Mouse (Mus musculus): ENCODE measurements around the gene Igfbp1.

The Igfbp1 gene

GRCm38 (mm10) chr11:7197491-7197941 lies at the start of gene Igfbp1:
Gene Igfbp1, plus strand, starts transcription at chr11:7197782.
- DNase-seq (ENCODE audit: low spot score), result no peak

GRCm38 (mm10) chr11:7147945-7148344 lies 49.6 kb upstream of the Igfbp1 start:
- no peak for DNase-seq (ENCODE audit: low spot score)

- no peak for DNase-seq (ENCODE audit: low spot score)
Observed at GRCm38 (mm10) chr11:7149471-7149870, 48.1 kb upstream of the Igfbp1 start.

- no peak for DNase-seq (ENCODE audit: low spot score)
Observed at GRCm38 (mm10) chr11:7150511-7150910, 47.1 kb upstream of the Igfbp1 start.

- DNase-seq (ENCODE audit: low spot score), result no peak
Observed at GRCm38 (mm10) chr11:7152371-7152770, 45.2 kb upstream of the Igfbp1 start.

- no peak for DNase-seq (ENCODE audit: low spot score)
Observed at GRCm38 (mm10) chr11:7153081-7153480, 44.5 kb upstream of the Igfbp1 start.

GRCm38 (mm10) chr11:7156427-7156826 lies 41.2 kb upstream of the Igfbp1 start:
- DNase-seq (ENCODE audit: low spot score), result no peak

GRCm38 (mm10) chr11:7158196-7158595 lies 39.4 kb upstream of the Igfbp1 start:
- DNase-seq (ENCODE audit: low spot score), result no peak

- no peak for DNase-seq (ENCODE audit: low spot score)
Observed at GRCm38 (mm10) chr11:7160146-7160545, 37.4 kb upstream of the Igfbp1 start.

- DNase-seq (ENCODE audit: low spot score), result no peak
Observed at GRCm38 (mm10) chr11:7160637-7161101, 36.9 kb upstream of the Igfbp1 start.

- DNase-seq (ENCODE audit: low spot score), result peak; percentile 38
Observed at GRCm38 (mm10) chr11:7161502-7162174, 35.9 kb upstream of the Igfbp1 start.

- no peak for DNase-seq (ENCODE audit: low spot score)
Observed at GRCm38 (mm10) chr11:7164416-7164815, 33.2 kb upstream of the Igfbp1 start.

- no peak for DNase-seq (ENCODE audit: low spot score)
Observed at GRCm38 (mm10) chr11:7169645-7170044, 27.9 kb upstream of the Igfbp1 start.

GRCm38 (mm10) chr11:7173664-7174063 lies 23.9 kb upstream of the Igfbp1 start:
- no peak for DNase-seq (ENCODE audit: low spot score)

- DNase-seq (ENCODE audit: low spot score), result no peak
Observed at GRCm38 (mm10) chr11:7178724-7179123, 18.9 kb upstream of the Igfbp1 start.

GRCm38 (mm10) chr11:7179276-7179675 lies 18.3 kb upstream of the Igfbp1 start:
- DNase-seq (ENCODE audit: low spot score), result no peak

- DNase-seq (ENCODE audit: low spot score), result no peak
Observed at GRCm38 (mm10) chr11:7182409-7183042, 15.1 kb upstream of the Igfbp1 start.

- no peak for DNase-seq (ENCODE audit: low spot score)
Observed at GRCm38 (mm10) chr11:7184420-7184819, 13.2 kb upstream of the Igfbp1 start.

- no peak for DNase-seq (ENCODE audit: low spot score)
Observed at GRCm38 (mm10) chr11:7187472-7187871, 10.1 kb upstream of the Igfbp1 start.

GRCm38 (mm10) chr11:7188469-7188868 lies 9.1 kb upstream of the Igfbp1 start, which contains the start of gene Gm11985:
Gene Gm11985, minus strand, starts transcription at chr11:7188569.
- no peak for DNase-seq (ENCODE audit: low spot score)

- DNase-seq (ENCODE audit: low spot score), result no peak
Observed at GRCm38 (mm10) chr11:7192710-7193109, 4.9 kb upstream of the Igfbp1 start.

GRCm38 (mm10) chr11:7193134-7193533 lies 4.4 kb upstream of the Igfbp1 start:
- no peak for DNase-seq (ENCODE audit: low spot score)
